Mouse (Mus musculus) layer of hippocampus, adult 9-11 months (tissue): ENCODE results near the gene Zfp185.

Source experiments
- DNase-seq: peaks from one replicate; pipeline ENCODE4 v3.0.0; 2022

Gene Zfp185

DNA sequence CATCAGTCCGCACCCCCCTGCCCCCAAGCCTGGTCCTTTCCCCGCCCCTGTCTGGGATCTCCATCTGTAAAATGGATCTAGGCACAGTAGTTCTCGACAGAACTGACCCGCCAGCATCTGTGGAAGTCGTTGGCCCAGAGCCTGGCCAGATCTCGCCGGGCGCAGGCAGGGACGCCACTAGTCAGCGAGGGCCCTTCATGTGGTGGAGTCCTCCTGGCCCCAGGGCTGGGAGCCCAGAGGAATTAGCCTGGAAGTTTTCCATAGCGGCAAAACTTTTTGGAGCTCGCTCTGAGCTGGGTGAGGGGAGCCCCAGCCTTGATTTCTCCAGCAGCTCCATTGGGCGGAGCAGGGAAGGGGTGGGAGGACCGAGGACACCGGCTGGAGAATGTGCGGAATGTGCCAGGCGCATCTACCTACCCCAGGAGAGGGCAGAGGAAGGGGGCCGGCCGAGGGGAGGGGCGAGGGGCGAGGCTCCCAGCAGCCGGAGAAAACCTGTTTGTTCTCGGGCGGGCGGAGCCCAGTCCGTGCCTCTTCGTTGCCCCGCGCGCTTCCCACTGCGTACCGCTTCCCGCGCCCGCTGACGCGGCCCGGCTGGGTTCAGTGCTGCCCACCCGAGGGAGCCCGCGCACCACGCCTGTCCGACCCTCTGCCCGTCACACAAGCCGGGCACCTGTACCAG, at the start of gene Zfp185:
Gene Zfp185 (plus strand): TSS at position 499 of the 679 bp plus-strand sequence.
- DNase-seq, result no peak

DNA sequence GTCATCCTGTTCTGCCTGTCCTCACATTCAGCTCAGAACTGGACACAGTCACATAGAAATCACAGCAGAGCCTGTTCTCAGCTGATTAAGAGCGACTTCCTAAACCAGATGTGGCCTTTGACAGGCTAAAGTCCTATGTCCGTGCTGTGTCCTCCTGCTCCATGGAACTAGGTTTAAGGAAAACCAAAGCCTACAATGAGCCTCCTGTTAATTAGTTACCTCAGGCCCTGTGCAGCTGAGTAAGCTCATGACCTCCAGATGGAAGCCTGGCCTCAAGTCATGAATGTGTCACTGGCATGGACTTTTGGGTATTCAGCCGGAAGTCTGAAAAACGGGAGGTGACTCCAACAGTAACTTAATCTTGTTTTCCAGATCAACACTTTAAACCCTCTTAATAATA, 33.7 kb upstream of the Zfp185 start:
- DNase-seq, result no peak

DNA sequence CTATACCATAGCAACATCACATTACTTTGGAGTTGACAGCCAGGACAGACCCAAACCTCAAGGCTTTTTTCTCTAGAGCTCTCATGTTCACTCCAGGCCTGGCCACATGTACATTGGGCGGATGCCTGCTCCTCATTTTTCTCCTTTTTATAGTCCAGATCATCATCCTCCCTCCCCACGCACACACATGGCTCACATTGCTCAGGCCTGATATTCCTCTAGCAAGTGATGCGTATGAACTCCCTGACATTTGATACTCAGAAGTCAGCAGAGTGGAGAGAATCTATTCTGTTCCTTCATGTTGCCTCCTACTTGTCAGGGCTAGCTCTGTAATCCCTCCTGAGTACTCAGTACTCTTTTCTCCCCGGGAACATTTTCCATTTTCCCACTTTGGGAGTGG, 30.7 kb upstream of the Zfp185 start:
- DNase-seq, result no peak

DNA sequence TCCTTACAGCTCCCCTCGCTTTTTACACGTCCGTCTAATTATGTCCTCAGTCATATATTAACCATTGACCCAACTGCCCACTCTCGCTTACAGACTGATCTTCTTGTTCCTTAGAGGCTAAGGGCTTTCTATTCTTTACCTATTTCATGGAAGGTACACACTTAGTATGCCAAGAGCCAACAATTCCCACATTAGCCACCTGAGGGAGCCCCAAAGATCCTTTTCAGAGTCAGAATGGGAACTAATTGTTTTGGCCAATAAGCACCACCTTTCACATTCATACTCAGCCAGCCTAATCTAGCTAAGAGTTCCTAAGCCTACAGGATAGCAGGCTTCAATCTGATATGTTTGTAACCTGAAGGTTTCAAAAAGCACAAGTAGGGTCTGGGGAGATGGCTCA, 26.7 kb upstream of the Zfp185 start:
- DNase-seq, result no peak

DNA sequence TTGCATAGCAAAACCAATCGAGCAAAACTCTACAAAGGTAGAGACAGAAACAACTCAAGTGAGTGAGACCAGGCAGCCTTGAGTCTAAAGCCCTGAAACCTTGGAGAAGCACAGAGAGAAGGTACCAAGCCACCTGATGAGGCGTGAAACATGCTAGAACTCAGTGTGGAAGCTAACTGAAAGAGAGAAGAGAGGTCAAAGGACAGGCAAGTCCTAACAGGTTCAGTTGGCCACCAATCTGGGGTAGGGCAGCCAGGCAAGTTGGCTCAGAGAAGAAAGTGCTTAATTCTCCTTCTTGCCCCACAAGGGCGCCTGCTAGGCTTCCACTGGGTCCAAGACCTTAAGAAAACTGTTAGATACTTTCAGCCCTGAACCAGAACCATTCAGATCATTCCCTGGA, 25.6 kb upstream of the Zfp185 start:
- DNase-seq, result no peak

DNA sequence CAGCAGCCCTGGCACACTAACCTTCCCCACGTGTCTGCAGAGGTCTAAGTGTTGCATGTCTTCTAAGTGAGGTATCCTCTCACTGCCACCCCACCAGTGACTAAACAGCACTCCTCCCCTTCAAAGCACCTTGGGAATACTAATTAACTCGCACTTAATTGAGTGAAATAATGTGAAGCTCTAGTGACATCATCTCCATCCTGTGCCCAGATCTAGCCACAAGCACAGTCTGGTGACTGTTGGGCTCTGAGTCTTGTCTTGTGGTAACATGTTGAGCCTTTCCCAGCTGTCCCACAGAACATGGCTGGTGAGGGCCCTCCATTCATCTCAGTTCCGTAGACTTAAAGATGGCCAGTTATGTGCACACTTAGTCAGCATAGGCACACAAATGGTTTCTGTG, 24.4 kb upstream of the Zfp185 start:
- no peak for DNase-seq

DNA sequence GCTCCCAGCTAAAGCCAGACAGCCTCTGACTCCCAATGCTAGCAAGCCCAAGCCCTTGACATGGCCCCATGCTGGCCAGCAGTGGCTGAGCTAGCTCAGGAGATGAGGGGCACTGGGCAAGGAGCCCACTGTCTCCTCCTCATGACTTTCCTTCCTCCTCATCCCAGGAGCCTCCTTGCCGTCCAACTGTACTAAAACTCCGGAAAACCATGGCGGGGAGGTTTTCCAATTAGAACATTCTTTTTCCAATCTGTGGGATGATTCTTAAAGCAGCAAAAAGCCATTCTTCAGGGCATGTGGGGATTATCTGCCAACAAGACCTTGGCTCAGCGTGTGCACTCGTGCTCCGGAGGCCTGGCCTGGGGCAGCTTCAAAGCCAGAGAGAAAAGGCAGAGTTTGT, 4.3 kb upstream of the Zfp185 start:
- no peak for DNase-seq

DNA sequence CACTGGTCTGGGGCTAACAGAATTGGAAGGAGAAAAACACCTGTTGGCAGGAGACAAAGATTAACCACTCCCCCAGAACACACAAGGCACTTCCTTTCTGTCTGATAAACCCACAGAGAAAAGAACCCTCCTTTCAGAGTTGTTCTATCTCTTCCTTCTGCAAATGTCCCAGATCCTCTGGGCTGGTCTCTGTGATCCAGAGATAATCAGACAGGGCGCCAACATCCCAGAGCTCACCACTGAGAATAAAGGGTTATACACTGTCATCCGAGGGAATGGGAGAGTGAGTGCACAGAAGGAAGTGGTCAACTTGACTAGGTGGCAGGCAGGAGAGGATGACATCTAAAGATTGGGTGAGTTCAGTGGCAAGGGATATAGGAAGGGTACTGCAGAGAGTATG, 1.5 kb upstream of the Zfp185 start:
- DNase-seq, result no peak

DNA sequence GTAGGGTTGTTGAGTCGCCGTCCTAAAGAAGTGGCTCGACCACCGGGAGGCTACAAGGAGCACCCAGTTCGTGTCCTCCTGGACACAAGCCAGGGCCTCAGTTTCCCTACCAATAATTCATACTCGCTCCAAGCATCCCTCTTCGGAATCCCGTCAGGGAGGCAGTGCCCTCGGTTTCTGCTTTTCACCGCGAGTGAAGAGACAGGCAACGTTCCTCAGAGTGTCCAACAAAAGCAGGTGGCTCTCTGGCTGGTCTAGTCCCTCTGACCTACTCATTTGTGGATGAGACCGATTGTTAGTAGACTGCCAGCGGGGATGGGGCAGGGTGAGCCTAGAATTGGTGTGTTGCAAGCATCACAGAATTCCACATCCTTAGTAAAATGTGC, 374 bp downstream of the Zfp185 start:
- DNase-seq, result no peak

DNA sequence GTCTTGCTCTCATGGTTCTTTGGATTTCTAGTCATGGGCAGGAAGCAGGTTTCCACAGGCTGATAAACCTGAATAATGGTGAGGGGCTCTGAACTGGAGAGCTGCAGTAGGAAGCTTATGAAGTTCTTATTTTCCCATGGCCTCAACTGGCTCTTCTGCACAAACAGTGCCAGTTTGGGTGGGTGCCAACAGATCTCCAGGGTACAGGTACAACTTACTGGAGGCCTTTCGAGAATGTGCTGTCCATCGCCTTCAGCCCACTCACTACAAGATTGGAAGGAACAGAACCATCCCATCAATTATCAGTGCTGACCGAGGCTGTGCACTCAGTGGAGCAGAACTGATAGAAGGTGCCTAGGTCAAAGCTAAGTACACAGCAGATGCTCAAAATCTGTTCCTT, 1.3 kb downstream of the Zfp185 start:
- no peak for DNase-seq

DNA sequence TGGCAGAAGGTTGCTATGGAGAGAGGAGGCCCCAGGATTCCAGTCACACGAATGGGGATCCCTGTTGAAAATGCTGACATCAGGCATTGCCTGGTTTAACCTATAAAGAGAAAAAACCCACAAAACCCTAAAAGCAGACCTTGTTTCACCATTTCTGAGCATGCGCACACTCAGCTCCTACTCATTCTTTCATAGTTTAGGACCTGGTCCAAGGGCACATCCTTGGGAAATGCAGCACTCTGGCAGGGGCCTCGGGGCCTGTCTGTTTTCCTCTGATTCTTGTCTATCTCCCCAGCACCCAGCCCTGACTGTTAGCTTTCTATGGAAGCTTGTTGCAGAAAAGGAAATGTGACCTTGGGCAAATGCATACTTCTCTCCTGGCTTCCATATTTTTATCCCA, 3.4 kb downstream of the Zfp185 start:
- DNase-seq, result no peak

DNA sequence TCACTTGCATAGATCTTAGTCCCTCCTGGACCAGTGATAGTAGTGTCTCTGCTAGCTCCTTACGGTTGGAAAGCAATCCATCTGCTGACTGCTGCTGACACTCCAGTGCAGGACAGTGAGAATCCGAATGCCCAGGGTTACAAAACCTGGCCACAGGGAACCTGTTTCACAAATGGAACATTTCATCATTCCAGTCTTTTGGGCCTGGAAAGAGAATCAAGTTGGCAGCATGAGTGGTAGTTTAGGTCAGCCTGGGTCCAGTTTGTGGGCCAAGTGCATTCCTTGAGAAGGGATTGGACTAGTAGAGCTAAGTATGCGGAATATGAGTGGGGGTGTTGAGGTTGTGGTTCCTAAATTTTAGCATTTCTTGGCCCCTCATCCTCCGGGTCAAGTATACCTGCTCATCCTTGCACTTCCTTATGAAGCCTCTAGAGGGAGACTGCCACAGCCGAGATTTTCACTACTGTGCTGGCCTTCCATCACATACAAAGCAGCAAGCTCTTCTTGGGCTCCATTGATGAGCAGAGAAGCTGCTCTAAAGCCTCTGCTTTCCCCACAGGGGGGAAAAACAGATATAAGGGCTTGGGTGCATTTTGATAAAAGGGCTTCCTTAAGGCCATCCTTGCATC, 5.3 kb downstream of the Zfp185 start:
- no peak for DNase-seq

DNA sequence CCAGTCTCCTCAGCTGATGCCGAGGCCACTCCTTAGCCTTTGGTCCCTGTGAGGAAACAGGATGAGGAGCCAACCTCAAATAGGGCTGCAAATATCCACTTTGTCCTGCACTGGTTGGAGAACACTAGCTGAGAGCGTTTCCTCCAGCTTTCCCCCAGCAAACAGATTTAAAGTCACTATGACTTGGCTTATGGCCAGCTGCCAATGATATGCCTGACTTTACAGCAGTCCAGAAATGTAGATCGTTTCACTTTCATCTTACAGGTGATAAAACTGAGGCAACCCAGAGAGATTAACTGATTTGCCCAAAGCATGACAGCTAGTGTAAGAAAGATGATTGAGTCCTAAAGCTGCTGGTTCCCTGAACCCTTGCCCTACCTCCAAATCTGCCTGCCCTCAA, 8.4 kb downstream of the Zfp185 start:
- DNase-seq, result no peak

DNA sequence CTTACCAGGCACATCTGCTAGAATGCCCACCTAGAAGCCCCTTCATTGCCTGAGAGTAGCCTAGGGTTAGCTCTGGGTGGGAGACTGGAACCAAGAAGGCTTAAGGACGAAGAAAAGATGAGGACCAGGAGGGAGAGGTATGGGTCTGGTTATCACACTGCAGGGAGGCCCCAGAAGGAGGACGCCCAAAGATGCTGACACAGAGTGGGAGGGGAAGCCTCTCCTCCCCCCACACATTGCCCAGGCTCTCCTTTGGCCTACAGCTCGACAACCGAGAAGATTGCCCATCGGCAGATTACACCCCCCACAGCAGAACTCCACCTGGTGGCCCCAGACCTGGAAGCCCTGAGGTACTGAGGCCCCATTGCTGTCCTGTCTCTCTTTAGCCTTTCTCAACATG, 16.0 kb downstream of the Zfp185 start:
- DNase-seq, result no peak

DNA sequence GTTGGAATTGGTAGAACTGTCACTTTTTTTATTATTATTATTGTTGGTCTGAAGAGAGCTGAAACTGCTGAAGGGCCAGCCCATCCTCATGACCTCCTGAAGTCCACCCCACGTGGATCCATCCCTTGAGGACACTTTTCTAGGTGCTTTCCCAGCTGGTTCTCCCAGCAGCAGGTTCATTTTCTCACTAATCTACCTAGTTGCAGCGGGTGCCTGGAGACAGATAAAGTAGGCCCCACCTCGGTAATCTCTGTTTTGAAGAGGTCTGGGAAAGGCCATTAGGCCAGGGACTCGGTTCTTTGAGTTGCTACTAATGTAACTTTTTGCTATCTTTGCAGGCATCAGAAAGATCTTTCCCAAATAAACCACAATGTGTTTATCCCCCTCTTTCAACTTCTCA, 18.5 kb downstream of the Zfp185 start:
- no peak for DNase-seq

DNA sequence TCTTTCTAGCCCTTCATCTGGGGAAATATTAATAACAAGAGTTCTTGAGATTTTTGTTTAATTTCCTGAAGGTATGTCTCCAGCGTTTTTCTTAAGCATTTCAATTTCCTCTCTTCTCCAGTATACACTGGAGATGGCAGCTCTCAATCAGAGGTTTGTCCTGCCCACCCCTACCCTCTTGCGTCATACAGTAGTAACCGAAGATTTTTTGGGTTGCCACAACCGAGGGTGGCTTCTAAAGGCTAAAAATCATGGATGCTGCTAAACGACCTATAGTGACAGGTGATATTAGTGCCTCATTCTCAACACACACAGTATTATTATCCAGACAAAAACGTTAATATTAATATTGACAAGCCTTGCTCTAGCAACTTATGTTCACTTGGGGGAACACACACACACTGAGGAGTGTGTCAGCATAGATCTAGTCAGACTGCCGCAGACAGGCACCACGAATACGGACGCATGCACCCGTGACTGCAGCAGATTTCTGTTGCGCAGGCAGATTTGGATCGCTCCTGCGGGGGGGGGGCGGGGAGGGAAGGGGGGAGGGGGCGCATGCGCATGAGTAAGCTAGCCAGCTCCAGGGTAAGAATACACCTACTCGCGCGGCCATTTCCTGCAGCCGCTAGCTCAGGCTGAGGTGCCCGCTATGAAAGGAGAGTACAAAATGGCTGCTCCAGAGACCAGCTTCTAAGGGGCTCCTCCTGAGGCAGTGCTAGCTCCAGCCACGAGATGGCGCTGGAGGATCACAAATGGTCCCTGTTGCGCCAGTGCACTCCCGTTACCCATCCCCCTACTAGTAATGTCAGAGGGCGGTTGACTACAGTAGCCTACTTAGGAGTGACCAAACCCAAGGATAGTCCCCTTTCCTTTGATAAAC, 20.7 kb downstream of the Zfp185 start:
- DNase-seq, result peak; percentile 96

DNA sequence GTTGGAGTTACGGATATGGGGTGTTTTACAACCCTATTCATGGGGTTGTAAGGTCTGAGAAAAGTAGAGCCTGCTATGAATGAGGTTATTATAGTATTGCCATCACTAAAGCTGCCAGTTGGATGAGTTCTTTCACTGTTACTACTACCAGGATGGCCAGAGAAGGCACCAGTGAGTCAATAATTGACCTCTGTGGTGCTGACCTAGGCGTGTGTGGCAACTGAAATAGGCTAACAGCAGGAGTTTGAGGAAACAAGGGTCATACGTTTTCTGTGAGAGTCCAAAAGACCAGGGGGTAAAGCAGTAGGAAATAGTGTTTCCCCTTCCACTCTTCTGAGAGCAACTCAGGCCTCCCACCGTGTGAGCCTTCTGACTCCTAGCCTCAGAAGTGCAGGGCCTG, 25.7 kb downstream of the Zfp185 start:
- no peak for DNase-seq

DNA sequence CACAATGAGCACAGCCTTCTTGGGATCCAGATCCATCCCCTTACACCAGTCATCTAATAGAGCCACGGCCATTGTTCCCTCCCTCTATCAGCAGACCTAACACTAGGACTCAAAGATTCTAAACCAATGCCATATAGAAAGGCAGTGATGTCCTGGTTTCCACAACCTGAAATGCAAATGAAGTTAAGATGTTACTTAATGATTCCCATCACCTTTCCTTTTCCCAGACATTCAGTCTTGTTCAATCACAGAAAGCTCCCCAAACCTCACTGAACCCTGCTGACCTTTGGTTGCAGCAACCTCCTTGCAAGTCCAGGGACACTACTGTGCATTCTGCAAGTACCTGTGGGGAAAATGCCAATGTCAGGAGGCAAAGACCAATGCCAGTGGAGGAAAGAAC, 49.9 kb downstream of the Zfp185 start, which contains the start of gene Pnma5:
Gene Pnma5 (minus strand): TSS at position 101 of the 400 bp plus-strand sequence.
- no peak for DNase-seq

DNA sequence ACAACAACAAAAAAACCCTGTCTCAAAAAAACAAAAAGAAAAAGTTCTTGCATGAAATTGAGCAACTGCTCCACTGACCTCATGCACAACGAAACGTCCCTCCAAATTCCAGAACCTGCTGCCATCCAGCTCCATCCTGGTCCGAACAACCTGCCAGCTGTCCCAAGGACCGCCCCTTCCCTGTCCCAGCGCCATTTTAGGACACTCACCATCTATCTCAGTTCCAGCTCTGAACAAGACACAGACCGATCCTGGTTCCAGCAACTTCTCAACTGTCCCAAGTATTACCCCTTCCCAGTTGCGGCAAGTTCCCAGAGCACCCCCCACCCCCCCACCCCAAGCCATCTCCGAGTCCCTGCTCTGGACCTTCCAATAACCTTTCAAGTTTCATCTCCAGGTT, 51.7 kb downstream of the Zfp185 start:
- no peak for DNase-seq

DNA sequence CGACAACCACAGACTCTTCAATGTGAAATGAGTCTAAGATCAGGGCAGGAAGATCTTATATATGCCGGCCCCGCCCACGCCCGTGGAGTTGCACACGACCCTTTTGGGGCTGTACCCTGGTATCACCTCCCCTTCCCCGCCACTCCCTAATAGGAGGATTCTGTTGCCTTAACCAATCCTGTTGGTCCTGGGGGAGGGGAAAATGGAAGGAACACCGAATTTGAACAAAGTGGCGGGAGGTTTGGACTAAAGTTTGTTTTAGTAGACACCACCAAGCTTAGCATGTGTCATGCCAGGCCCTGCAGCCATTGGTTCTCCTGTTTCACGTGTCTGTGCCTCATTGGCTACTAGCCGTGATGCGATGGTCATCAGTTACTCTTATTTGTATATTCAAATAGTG, 52.5 kb downstream of the Zfp185 start:
- no peak for DNase-seq

DNA sequence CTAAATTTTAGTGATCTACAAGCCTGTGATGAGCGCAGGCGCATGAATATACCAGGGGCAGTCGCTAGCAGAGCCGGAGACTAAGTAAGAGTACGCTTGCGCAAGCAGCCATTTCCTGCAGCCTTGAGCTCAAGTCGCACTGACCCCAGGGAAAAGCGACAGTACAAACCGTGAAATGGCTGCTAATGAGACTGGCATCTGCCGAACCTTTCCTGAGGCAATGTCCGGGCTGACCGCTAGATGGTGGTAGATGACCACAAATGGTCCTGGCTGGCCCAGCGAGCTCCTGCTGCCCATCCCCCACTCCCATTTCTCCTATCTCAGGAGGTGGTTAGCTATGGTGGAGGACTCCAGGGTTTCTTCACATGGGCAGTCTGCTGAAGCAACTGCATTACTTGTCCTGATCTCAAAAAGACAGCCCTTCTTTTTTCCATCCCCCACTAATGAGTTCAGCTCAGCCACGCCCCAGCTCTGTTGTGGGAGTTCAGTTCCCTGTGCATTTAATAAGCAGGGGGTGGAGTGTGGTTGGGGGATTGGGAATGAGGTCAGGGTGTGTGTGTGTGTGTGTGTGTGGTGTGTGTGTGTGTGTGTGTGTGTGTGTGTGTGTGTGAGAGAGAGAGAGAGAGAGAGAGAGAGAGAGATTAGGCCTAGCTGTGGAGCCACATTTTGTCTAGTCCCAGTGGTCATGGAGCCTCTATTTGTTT, 66.9 kb downstream of the Zfp185 start:
- peak; percentile 90 for DNase-seq

DNA sequence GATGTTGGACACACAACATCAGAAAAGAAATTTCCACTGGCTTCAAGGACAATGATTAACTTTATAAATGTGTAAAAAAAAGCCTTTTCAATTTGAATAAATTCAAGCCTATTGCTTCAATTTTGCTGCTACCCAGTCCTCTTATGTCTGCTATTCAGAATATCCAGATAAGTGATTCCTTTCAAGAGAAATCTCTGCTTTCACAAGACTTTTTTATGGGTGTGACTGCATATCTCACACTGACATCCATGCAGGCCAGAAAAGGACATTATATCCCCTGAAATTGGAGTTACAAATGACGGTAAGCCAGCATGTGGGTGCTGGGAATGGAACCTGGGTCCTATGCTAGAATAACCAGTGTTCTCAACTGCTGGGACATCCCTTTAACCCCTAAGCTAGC, 74.4 kb downstream of the Zfp185 start:
- no peak for DNase-seq

DNA sequence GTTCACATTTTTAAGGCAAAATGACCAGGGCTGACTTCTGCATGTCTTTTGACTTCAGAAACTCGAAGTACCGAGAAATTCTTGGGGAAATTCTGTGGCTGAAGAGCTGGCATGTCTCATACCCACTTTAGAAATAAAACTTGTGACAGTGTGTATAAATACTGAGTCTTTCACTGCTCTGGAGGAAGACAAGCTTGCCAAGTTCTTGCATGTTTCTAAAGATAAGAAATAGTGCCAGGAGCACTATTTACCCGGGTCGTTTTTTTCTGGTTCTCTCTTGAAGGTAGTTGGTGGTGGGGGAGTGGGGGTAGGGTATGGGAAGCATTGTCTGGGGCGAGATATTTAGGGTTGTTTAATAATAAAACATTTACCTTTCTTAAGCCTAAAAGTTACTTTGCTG, 75.2 kb downstream of the Zfp185 start:
- DNase-seq, result no peak
